Mouse (Mus musculus) forebrain, embryonic 11.5 days (tissue): Measurements from ENCODE around the gene Nat8l. TPM values are rescaled to one million over a fixed set of nuclear protein-coding genes. Genes with fewer than 3 reads are reported as not detected.
"Not testable (repeated sequence)": the region's sequence is repeated elsewhere in the genome, so short reads cannot be mapped to it uniquely, and the experiment has no call there.

Source experiments
- ATAC-seq: fragments of 200-750 bp; cut with Nextera tagmentation; replicated peaks from 2 replicates; pipeline ENCODE4 v1.8.0; 2017; ENCODE audit warnings: moderate TSS enrichment; ENCODE audit not compliant: low FRiP score
- DNase-seq: peaks from one replicate; pipeline ENCODE4 v3.0.0-alpha.2; 2017; ENCODE audit warnings: low spot score
- H3K27ac ChIP-seq: fragments of 300-500 bp; sonication (generic); 2 replicates; pipeline ENCODE4 v1.5.1; 2014; ENCODE audit warnings: low read depth, low read length
- H3K27me3 ChIP-seq: fragments of 300-500 bp; sonication (generic); 2 replicates; pipeline ENCODE4 v1.6.1; 2014; ENCODE audit warnings: mild to moderate bottlenecking, low read length, mixed read lengths; ENCODE audit not compliant: control insufficient read depth, insufficient read depth
- H3K36me3 ChIP-seq: fragments of 300-500 bp; sonication (generic); 2 replicates; pipeline ENCODE4 v1.6.1; 2014; ENCODE audit warnings: mild to moderate bottlenecking, low read length, moderate library complexity, mixed read lengths; ENCODE audit not compliant: control insufficient read depth, insufficient read depth
- H3K4me1 ChIP-seq: fragments of 300-500 bp; sonication (generic); replicated peaks from 2 replicates; pipeline ENCODE4 v1.6.1; 2014; ENCODE audit warnings: low read length, mixed read lengths; ENCODE audit not compliant: control insufficient read depth, insufficient read depth
- H3K4me2 ChIP-seq: fragments of 300-500 bp; sonication (generic); 2 replicates; pipeline ENCODE4 v1.6.1; 2014; ENCODE audit warnings: low read depth, mild to moderate bottlenecking, low read length, moderate library complexity, mixed read lengths; ENCODE audit not compliant: severe bottlenecking
- H3K4me3 ChIP-seq: fragments of 300-500 bp; sonication (generic); 2 replicates; pipeline ENCODE4 v1.5.1; 2014; ENCODE audit warnings: low read depth, low read length
- H3K9ac ChIP-seq: fragments of 300-500 bp; sonication (generic); 2 replicates; pipeline ENCODE4 v1.6.1; 2014; ENCODE audit warnings: low read length
- H3K9me3 ChIP-seq: fragments of 300-500 bp; sonication (generic); 2 replicates; pipeline ENCODE4 v1.6.1; 2016; ENCODE audit warnings: low read length, mixed read lengths; ENCODE audit not compliant: control insufficient read depth
- WGBS: fragments of 180-500 bp; shearing (Covaris S2); extraction: QIAGEN DNeasy Blood & Tissue Kit; methylation state at CpG from one replicate; pipeline ENCODE4 v1.1.7; 2014; 5-methylcytosine and 5-hydroxymethylcytosine counted together
- polyA plus RNA-seq: library from polyadenylated mRNA; unstranded; fragments of >200 nt; fragmentation: Nextera tagmentation; extraction: Ambion mirVana; gene quantifications from 2 replicates; pipeline ENCODE4 v1.2.1, GENCODE M21; 2014

Nat8l gene
- polyA plus RNA-seq, result 1.9 and 2.0 TPM in 2 replicates

DNA sequence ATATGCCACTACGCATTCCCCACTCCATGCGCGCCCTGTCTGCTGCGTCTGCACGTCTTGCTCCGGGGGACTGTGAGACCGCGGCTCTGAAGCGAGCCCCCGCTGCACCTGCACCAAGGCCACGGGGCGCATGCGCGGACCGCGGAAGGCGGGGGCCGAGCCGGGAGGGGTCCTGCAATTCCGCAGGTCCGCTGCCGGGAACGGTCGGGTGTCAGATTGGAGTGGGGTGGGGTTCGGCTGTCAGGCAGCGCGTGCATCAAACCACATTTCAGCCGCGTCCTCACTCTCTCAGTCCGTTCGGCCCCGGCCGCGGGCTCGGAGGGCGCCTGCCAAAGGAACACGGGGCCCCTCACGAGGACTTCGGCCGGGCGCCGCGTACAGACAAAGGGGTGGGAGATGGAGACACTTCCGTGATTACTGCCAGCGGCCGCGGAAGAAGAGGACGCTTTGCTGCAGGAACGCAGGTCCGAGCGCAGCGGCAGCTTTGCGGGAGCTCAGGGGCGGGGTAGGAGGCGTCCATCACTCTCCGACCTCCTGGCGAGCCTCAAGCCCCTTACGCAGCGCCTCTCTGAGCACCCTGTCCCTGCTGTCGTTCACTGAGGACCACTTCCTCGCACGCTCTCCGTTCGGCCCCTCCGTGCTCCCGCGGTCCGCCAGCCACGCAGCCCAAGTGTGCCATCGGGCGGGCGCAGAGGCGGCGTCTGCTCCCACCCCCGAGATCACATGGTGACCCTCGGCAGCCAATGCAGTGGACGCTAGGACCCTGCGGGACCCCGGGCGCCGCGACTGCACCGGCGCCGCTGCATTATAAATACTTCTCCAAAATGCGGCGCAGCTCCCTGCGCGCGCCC, at the start of gene Nat8l:
Gene Nat8l (plus strand): TSS at position 142 of the 851 bp plus-strand sequence.
- Histone ChIP-seq H3K9ac (peak within 1 kb of the TSS; percentile 76), H3K4me3 (peak within 1 kb of the TSS; percentile 82), H3K4me2 (peak within 1 kb of the TSS; percentile 95), H3K36me3 (no peaks in the 10 kb centered on the region; the same call in 1 of the 2 replicates), H3K9me3 (no peaks in the 10 kb centered on the region), H3K4me1 (peaks cover 8% of the 10 kb centered on the region; the same call in 1 of the 2 replicates), H3K27me3 (peaks cover 9% of the 10 kb centered on the region), H3K27ac (peak within 1 kb of the TSS; percentile 93)
- ATAC-seq (peak; percentile 82), DNase-seq (peak; percentile 92)
- WGBS, result under 1% methylated on average over 90 of the region's 90 CpGs

DNA sequence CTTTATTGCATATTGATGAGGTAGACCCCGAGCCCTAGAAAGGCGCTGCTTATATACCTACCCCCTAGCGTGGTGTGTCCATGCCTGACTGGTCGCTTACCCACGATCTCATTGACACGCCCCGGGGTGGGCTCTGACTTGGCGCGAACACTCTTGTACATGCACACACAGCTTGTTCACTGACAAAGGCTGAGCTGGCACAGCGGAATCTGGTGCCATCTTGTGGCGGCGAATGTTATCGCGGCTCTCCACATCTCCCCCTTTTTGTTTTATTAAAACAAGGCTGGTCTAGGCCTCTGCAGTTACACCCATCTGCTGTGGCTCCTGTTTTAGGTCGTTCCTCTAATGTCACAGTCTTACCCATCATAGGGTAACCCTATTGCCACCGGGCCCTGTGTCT, 48.7 kb upstream of the Nat8l start:
- H3K9me3 ChIP-seq, H3K4me3 ChIP-seq, H3K4me1 ChIP-seq, H3K27ac ChIP-seq, DNase-seq, H3K27me3 ChIP-seq, ATAC-seq, H3K9ac ChIP-seq, H3K36me3 ChIP-seq, H3K4me2 ChIP-seq: not testable (repeated sequence)
- whole genome bisulfite sequencing, result 84% methylated on average over 16 of the region's 16 CpGs

DNA sequence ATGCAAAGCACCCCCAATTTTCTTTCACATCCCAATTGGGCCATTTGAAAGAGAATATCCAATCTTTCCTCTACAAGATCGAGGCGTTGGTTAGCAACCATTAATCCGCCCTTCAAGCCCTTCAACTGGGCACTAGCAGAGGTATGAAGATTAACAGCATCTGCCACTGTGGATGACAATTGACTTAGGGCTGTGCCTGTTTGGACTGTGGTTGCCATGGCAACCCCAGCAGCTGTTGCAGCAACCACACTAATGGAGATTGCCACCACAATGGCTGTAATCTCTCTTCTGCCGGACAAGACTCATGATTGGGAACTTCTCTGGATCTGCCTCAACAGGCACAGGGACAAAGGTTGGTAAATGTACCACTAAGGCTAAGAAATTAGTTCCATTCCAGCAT, 47.5 kb upstream of the Nat8l start:
- Histone ChIP-seq H3K27me3 (no peaks in the 10 kb centered on the region), H3K36me3 (no peaks in the 10 kb centered on the region), H3K27ac (no peak overlapping the region), H3K4me1 (no peaks in the 10 kb centered on the region), H3K4me3 (no peak overlapping the region), H3K9me3 (peaks cover 2% of the 10 kb centered on the region; the same call in 1 of the 2 replicates), H3K4me2 (no peak overlapping the region), H3K9ac (no peak overlapping the region)
- DNase-seq (no peak), ATAC-seq (no peak)
- WGBS, result 88% methylated on average over 4 of the region's 4 CpGs

DNA sequence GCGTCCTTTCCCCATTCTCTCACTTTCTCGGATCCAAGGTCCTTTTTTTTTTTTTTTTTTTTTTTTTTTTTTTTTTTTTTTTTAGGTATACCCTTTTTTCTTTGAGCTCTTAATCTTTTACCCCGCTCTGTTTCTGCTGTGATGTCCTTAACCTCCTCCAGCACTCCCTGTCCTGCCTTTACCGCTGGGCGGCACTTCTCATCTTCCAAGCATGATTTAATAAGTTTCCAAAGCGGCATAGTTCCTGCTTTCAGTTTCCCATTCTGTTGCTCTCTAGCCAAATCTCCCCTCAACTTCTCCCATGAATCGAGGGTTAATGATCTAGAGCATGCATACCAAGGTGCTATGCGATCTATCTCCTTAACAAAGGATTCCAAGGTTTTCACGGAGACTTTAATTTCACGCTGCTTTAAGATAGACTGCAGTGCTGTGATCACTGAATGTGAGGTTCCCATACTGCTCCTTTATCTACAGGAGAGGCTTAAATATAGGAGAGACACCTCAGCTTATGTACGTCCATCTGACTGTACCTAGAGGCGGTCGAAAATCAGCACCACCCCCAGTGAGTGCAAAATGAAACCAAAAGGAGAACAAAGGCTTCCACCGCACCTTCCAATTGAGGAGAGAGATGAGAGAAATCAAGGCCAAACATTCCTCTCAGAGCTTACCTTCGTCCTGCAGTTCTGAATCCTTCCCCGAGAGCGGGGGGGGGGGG, 42.2 kb upstream of the Nat8l start:
- Histone ChIP-seq H3K36me3 (no peaks in the 10 kb centered on the region), H3K27ac (no peak overlapping the region), H3K4me2 (no peak overlapping the region), H3K9me3 (peaks cover 6% of the 10 kb centered on the region; the same call in 1 of the 2 replicates), H3K4me1 (no peaks in the 10 kb centered on the region), H3K4me3 (no peak overlapping the region), H3K9ac (no peak overlapping the region), H3K27me3 (no peaks in the 10 kb centered on the region)
- 91% methylated on average over 17 of the region's 17 CpGs for WGBS
- ATAC-seq (no peak), DNase-seq (no peak)

DNA sequence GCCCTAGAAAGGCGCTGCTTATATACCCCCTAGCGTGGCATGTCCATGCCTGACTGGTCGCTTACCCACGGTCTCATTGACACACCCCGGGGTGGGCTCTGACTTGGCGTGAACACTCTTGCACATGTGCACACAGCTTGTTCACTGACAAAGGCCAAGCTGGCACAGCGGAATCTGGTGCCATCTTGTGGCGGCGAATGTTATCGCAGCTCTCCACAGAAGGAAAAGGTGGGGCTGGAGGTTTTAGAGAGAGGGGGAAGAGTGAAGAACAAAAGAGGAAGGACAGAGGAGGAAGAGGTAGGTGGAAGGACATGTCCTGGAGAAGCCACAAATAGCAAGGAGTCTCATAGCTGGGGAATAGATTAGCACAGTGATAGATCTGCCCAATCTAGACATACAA, 41.4 kb upstream of the Nat8l start:
- Histone ChIP-seq H3K36me3 (no peaks in the 10 kb centered on the region), H3K4me1 (no peaks in the 10 kb centered on the region), H3K9ac (no peak overlapping the region), H3K27me3 (no peaks in the 10 kb centered on the region), H3K4me2 (no peak overlapping the region), H3K4me3 (no peak overlapping the region), H3K9me3 (peaks cover 6% of the 10 kb centered on the region; the same call in 1 of the 2 replicates), H3K27ac (no peak overlapping the region)
- peak; percentile 81 for DNase-seq
- WGBS, result 33% methylated on average over 10 of the region's 10 CpGs
- ATAC-seq, result no peak

DNA sequence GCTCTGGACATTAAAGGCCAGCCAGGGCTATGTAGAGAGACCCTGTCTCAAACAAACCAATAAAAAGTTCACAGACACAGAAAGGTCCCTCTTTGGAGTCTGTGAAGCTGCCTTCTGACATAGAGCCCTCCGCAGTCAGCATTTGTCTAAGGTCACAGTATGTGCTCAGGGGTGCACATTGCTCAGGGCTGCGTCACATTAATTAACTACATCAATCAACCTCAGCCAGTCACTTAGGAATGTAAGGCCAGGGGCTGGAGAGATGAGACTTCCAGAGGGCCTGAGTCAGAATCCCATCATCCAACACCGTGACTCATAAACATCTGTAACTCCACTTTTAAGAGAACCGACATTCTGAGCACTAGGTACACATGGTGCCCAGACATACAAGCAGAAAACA, 39.9 kb upstream of the Nat8l start:
- Histone ChIP-seq H3K4me3 (no peak overlapping the region), H3K4me2 (no peak overlapping the region), H3K27ac (no peak overlapping the region), H3K9me3 (peaks cover 6% of the 10 kb centered on the region; the same call in 1 of the 2 replicates), H3K27me3 (no peaks in the 10 kb centered on the region), H3K4me1 (no peaks in the 10 kb centered on the region), H3K9ac (no peak overlapping the region), H3K36me3 (no peaks in the 10 kb centered on the region)
- ATAC-seq (no peak), DNase-seq (no peak)
- 92% methylated on average over 4 of the region's 4 CpGs for WGBS

DNA sequence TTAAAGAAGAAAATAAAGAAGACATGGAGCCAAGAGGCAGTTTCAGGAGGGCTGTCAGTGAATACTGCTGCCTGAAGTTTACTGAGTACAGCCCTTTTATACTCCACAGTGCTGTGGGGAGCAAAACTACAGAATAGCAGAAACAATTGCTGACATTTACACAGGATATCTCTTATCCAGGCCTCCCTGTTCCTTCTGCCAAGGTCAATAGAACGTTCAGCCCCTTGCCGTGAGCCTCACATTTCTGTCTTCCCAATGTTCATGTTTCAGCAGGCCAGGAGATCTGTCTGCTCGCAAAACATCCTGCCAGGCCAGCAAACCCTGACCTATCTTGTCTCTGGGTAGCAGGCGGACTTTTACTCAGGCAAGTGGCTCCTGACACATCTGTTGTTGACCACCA, 36.4 kb upstream of the Nat8l start:
- no peak overlapping the region for H3K27ac ChIP-seq
- no peak overlapping the region for H3K9ac ChIP-seq
- ATAC-seq, result no peak
- H3K4me2 ChIP-seq, result no peak overlapping the region
- H3K4me3 ChIP-seq, result no peak overlapping the region
- no peaks in the 10 kb centered on the region for H3K4me1 ChIP-seq
- H3K27me3 ChIP-seq, result no peaks in the 10 kb centered on the region
- H3K36me3 ChIP-seq, result no peaks in the 10 kb centered on the region
- no peak for DNase-seq
- 86% methylated on average over 4 of the region's 4 CpGs for WGBS
- peaks cover 4% of the 10 kb centered on the region; the same call in 1 of the 2 replicates for H3K9me3 ChIP-seq

DNA sequence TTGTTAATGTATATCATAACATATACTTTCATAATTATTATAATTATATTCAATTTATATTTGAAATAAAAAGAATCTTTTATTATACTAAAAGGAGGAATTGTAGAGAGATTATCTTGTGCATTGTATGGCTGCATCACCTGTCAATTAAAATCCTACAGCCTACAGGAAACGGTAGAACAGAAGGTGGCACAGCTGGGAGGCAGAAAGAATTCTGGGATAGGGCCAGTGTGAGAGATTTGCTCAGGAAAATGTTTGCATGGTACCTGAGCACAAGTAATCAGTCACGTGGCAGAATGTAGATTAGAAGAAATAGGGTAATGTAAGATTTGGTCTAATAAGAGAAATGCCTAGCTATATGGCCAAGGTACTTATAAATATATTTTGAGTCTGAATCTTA, 21.0 kb upstream of the Nat8l start:
- no peak for ATAC-seq
- no peaks in the 10 kb centered on the region for H3K4me1 ChIP-seq

More for the DNA sequence above, 21.0 kb upstream of the Nat8l start:
- no peak overlapping the region for H3K27ac ChIP-seq
- H3K9me3 ChIP-seq, result no peaks in the 10 kb centered on the region
- H3K36me3 ChIP-seq, result no peaks in the 10 kb centered on the region
- H3K9ac ChIP-seq, result no peak overlapping the region
- H3K4me3 ChIP-seq, result no peak overlapping the region
- 66% methylated on average over 2 of the region's 2 CpGs for WGBS
- H3K4me2 ChIP-seq, result no peak overlapping the region
- DNase-seq, result no peak
- H3K27me3 ChIP-seq, result no peaks in the 10 kb centered on the region
